Mouse (Mus musculus) testis, postnatal 14 days (tissue): ENCODE measurements around the gene Eif5a.

Source experiments
- DNase-seq: peaks from one replicate; pipeline ENCODE4 v3.0.0; 2021; ENCODE audit warnings: low spot score

Gene Eif5a

GRCm38 (mm10) chr11:69876186-69876585 lies 45.6 kb downstream of the Eif5a start:
- no peak for DNase-seq

- DNase-seq = no peak
These were observed 49.3 kb downstream of the Eif5a start for GRCm38 (mm10) chr11:69872451-69872850.

GRCm38 (mm10) chr11:69871822-69872221 lies 49.9 kb downstream of the Eif5a start:
- DNase-seq = no peak

GRCm38 (mm10) chr11:69870289-69871069 lies 51.3 kb downstream of the Eif5a start:
- no peak for DNase-seq

GRCm38 (mm10) chr11:69867335-69867734 lies 54.4 kb downstream of the Eif5a start:
- DNase-seq = no peak
